Mouse (Mus musculus): ENCODE results near the gene Tmem248. TPM values are rescaled to one million over a fixed set of nuclear protein-coding genes. Genes with fewer than 3 reads are reported as not detected.

Gene Tmem248
- polyA plus RNA-seq, 1 experiment from 2014 or later = 62.9 TPM

DNA sequence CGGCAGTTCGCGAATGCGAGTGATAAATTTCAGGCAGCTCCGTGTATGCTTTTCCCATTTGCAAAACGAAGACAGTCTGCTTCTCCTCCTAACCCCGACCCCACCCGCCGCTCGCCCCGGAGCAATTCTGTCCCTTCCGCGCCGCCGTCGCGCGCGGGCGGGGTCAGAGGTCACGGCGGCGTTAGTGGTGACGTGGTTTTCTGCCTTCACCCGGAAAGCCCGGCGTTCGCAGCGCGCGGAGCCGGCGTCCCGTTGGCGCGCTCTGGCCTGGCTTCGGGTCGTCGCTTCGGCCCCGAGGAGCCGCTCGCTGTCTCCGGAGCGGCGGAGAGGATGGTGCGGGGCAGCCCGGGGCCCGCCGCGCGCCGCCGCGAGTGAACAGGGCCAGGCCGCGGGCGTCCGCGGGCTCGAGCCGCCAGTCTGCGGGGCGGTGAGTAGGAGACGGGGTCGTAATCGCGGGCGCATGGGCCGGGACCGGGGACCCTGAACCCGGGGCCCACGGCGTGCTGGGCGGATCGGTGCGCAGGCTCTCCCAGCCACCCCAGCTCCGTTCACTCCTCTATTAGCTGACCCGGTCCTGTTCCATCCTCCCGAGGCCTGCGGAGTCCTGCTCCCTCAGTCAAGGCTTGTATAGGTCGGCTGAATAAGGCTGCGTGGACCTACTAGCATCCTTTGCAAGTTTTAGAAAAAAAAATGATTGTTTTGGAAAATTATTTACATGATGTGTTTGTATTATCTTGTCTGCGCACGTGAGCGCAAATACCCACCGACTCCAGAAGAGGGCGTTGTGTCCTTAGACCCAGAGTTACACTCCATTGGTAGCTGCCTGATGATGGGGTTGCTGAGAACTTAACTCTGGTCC is 5.5 kb downstream of the Tmem248 start:
- POLR2A ChIA-PET = interaction anchor here (1.0 kb wide), 1 partner anchor 9 kb away, joined by 4 read pairs; no protein-coding TSS in a partner anchor
- CTCF ChIA-PET = interaction anchor here (0.7 to 3.4 kb wide), 9 partner anchors 10 to 59 kb away, joined by 3 to 14 read pairs (median 5); partner anchors contain the start of genes Sbds and Tyw1
- ATAC-seq (peak; percentile 68), DNase-seq (ENCODE audit: low read depth, low spot score) (peak; percentile 47)
- TF ChIP-seq CTCF (IDR thresholded peaks at IDR 0.05) = peak; percentile 75
- in situ Hi-C loops (cut with MboI; ENCODE audit: low pct_unique_long_range_greater_than_20kb) = no loop called here
- no peaks in the 10 kb centered on the region for H3K27me3 ChIP-seq

DNA sequence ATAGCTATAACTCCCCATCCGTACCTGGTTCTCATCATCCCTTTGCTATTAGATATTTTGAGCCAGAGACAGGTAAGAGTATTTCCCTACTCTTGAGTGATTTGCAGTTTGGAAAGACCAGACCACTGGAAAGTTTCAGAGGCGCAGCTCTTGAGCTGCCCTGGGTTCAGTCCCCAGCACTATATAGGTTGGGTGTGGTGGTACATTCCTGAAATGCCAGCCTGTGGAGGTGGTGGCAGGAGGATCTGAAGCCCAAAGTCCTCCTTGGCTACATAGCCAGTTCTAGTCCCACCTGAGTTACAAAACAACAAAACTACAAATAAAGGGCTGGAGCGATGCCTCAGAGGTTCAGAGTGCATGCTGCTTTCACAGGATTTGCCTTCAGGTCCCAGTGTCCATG is 9.9 kb downstream of the Tmem248 start:
- DNase-seq (ENCODE audit: low read depth, low spot score) (no peak), ATAC-seq (no peak)
- ChIA-PET CTCF (interaction anchor here (1.4 to 1.6 kb wide), 2 partner anchors 9 to 28 kb away, joined by 3 to 4 read pairs; partner anchors contain the start of genes Sbds and Tyw1), POLR2A (no interaction called here)
- no peaks in the 10 kb centered on the region for H3K27me3 ChIP-seq
- TF ChIP-seq CTCF (IDR thresholded peaks at IDR 0.05) = no peak
- in situ Hi-C loops (cut with MboI; ENCODE audit: low pct_unique_long_range_greater_than_20kb) = no loop called here

DNA sequence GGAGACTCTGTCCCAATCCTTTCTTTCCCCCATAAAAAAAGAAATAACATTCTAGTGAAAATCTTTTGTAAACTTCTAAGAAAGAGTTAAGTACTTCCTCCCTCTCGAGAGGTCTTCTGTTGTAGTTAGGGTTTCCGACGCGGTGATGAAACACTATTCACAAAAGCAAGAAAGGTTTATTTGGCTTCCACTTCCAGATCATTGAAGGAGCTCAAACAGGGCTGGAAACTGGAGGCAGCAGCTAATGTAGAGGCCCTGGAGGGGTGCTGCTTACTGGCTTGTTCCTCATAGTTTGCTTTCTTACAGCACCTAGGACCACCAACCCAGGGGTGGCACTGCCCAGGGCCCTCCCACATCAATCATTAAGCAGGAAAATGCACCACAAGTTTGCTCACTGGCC is 11.2 kb downstream of the Tmem248 start:
- CTCF ChIA-PET = interaction anchor here (1.2 to 1.6 kb wide), 2 partner anchors 22 to 27 kb away, joined by 3 read pairs; partner anchors contain the start of genes Sbds and Tyw1
- DNase-seq (ENCODE audit: low read depth, low spot score) = no peak
- TF ChIP-seq CTCF (IDR thresholded peaks at IDR 0.05) = no peak
- ATAC-seq = no peak
- POLR2A ChIA-PET = interaction anchor here (0.6 to 1.6 kb wide), 5 partner anchors 11 to 334 kb away, joined by 3 to 11 read pairs (median 3); no protein-coding TSS in a partner anchor
- H3K27me3 ChIP-seq = no peaks in the 10 kb centered on the region
- in situ Hi-C loops (cut with MboI; ENCODE audit: low pct_unique_long_range_greater_than_20kb) = no loop called here

DNA sequence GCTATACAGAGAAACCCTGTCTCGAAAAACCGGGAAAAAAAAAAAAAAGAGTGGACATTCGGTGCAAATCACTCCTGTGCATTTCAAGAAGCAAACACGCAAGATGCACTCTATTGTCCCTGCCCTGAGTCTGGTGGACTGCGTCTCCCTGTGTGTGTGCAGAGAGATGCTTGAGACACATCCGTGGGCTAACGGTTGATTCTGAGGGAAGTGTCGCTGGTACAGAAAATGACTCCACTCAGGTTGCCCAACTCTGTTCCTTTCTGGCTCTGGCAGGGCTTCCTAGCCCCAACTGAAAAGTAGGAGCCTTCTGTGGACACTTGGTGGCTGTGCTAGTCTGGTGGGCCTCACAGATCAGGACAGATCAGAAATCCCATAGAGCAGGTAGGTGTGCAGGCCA is 19.4 kb downstream of the Tmem248 start:
- in situ Hi-C loops (cut with MboI; ENCODE audit: low pct_unique_long_range_greater_than_20kb) = no loop called here
- ChIA-PET POLR2A (no interaction called here), CTCF (no interaction called here)
- DNase-seq (ENCODE audit: low read depth, low spot score) (no peak), ATAC-seq (no peak)
- TF ChIP-seq CTCF (IDR thresholded peaks at IDR 0.05) = no peak
- H3K27me3 ChIP-seq = no peaks in the 10 kb centered on the region

DNA sequence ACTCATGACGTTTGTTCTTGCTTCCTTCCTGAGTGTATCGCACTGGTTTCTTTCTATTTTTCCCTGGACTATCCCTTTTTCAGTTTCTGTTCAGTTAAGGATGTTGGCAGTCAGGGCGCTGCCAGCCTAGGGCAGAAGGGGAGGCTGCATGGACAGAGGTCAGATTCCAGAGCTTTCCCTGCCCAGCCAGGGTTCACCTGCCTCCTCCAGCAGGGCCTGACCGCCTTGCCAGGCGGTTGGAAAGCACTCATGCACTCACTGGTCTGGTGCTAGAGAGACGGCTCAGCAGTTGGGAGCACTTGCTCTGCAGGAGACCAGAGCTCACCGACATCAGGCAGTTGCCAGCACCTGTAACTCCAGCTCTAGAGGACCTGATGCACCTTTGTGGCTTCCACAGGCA is 22.4 kb downstream of the Tmem248 start:
- H3K27me3 ChIP-seq = no peaks in the 10 kb centered on the region
- ChIA-PET POLR2A (interaction anchor here (0.5 to 1.2 kb wide), 3 partner anchors 10 to 513 kb away, joined by 3 to 5 read pairs (median 3); no protein-coding TSS in a partner anchor), CTCF (interaction anchor here (0.8 to 1.4 kb wide), 3 partner anchors 14 to 26 kb away, joined by 3 read pairs; no protein-coding TSS in a partner anchor)
- ATAC-seq (no peak), DNase-seq (ENCODE audit: low read depth, low spot score) (no peak)
- TF ChIP-seq CTCF (IDR thresholded peaks at IDR 0.05) = no peak
- in situ Hi-C loops (cut with MboI; ENCODE audit: low pct_unique_long_range_greater_than_20kb) = no loop called here

DNA sequence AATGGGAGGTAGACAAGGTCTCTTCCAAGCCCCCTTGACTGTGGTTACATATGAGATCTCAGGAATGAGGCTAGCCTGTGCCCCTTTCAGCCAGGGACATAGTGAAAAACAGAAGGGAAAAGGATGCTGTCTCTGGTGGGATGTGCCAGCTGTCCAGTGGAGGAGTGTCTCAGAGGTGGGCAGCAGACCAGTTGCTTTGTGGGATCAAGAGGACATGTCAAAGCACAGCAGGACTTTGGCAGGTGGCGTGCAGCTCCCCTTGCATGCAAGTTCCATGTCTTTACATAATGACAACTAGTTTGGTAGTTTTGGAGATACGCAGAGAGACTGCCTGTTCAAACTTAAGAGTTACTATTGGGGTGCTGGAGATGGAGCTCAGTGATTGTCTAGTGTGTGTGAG is 23.0 kb downstream of the Tmem248 start:
- TF ChIP-seq CTCF (IDR thresholded peaks at IDR 0.05) = no peak
- ATAC-seq = no peak
- ChIA-PET POLR2A (no interaction called here), CTCF (interaction anchor here (1.4 kb wide), 2 partner anchors 13 to 17 kb away, joined by 3 read pairs; no protein-coding TSS in a partner anchor)
- in situ Hi-C loops (cut with MboI; ENCODE audit: low pct_unique_long_range_greater_than_20kb) = no loop called here
- DNase-seq (ENCODE audit: low read depth, low spot score) = no peak
- no peaks in the 10 kb centered on the region for H3K27me3 ChIP-seq

DNA sequence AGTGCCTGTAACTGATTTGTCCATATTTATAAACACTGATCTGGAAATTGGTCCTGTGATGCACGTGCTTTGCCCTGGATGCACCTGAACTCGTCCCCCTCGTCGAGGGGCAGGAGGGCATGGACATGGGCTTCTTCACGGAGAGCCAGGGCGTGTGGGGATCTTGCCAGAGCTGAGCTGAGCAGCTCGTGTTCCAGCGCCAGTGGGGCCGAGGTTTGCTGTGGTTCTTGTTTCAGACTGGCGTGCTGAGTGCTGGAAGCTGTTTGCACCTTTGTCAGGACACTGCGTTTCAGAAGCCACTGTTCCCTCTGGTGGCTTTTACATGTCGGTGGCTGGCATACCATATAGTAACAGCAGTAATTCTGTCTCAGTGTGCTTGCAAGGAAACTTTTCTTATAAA is 24.5 kb downstream of the Tmem248 start:
- ChIA-PET CTCF (interaction anchor here (1.4 kb wide), 1 partner anchor 18 kb away, joined by 3 read pairs; no protein-coding TSS in a partner anchor), POLR2A (interaction anchor here (0.6 to 0.9 kb wide), 2 partner anchors 13 to 261 kb away, joined by 4 to 11 read pairs; no protein-coding TSS in a partner anchor)
- TF ChIP-seq CTCF (IDR thresholded peaks at IDR 0.05) = no peak
- in situ Hi-C loops (cut with MboI; ENCODE audit: low pct_unique_long_range_greater_than_20kb) = no loop called here
- H3K27me3 ChIP-seq = no peaks in the 10 kb centered on the region
- DNase-seq (ENCODE audit: low read depth, low spot score) = no peak
- no peak for ATAC-seq

DNA sequence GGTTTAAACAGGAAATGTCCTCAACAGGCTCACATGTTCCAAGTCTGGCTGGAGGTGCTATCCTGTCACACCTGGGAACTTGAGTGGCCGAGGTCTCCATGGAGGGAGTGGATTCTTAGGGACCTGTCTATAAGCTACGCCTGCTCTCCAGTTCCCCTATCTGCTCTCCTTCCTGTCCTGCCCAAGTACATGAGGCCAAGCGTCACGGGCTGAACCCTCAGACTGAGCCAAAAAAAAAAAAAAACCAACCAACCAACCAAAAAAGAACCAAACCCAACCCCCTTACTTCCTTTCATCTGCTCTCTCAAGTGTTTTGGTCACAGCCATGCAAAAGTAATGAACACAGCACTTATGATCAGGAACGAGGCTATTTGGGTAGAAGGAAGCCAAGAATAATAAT is 30.9 kb downstream of the Tmem248 start:
- POLR2A ChIA-PET = interaction anchor here (2.4 kb wide), 1 partner anchor 24 kb away, joined by 6 read pairs; no protein-coding TSS in a partner anchor
- no peaks in the 10 kb centered on the region for H3K27me3 ChIP-seq
- no peak for TF ChIP-seq CTCF (IDR thresholded peaks at IDR 0.05)
- no peak for ATAC-seq
- in situ Hi-C loops (cut with MboI; ENCODE audit: low pct_unique_long_range_greater_than_20kb) = no loop called here
- no peak for DNase-seq (ENCODE audit: low read depth, low spot score)
- CTCF ChIA-PET = interaction anchor here (1.2 to 1.7 kb wide), 3 partner anchors 9 to 15 kb away, joined by 4 to 5 read pairs (median 4); no protein-coding TSS in a partner anchor

DNA sequence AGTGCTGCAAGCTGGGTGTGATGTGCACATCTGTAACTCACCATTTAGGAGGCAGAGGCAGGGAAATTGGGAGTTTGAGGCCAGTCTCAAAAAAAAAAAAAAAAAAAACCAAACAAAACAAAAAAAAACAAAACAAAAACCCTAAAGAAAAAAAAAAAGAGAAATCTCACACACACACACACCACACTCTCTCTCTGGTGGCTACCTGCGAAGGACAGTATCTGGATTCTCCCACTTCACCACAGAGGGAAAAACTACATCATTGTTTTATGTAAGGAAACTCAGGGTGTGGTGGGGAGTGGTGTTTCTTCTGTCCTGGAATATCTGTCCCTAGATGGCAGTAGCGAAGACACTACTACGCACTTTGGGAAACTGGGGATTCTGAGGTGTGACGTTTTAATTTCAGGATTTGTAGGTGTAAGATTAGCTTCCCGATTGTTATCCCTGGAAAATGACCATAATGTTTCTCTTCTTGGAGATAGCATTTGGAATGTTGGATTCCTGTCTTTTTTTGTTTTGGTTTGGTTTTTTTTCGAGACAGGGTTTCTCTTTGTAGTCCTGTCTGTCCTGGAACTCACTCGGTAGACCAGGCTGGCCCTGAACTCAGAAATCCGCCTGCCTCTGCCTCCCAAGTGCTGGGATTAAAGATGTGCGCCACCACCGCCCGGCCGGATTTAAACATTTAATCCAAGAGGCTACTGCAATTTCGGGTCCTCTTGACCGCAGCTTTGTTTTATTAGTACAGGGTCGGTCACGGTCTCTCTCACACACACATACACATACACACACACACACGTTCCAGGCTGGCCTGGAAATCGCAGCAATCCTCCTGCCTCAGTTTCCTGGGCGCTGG is 37.5 kb downstream of the Tmem248 start:
- ChIA-PET POLR2A (interaction anchor here (0.7 to 1.6 kb wide), 2 partner anchors 10 kb away, joined by 3 to 4 read pairs; no protein-coding TSS in a partner anchor), CTCF (interaction anchor here (0.9 to 3.5 kb wide), 5 partner anchors 13 to 31 kb away, joined by 3 to 14 read pairs (median 3); no protein-coding TSS in a partner anchor)
- no peaks in the 10 kb centered on the region for H3K27me3 ChIP-seq
- ATAC-seq = peak; percentile 24
- DNase-seq (ENCODE audit: low read depth, low spot score) = no peak
- in situ Hi-C loops (cut with MboI; ENCODE audit: low pct_unique_long_range_greater_than_20kb) = loop anchor here (25.0 kb wide), 1 partner anchor 742 kb away; the partner anchor contains the start of gene Sfswap
- peak; percentile 75 for TF ChIP-seq CTCF (IDR thresholded peaks at IDR 0.05)
